Mouse (Mus musculus) kidney, postnatal 36 days (tissue): ENCODE data around the gene Pik3r2.

ENCODE experiments used
- DNase-seq, 2 experiments: peaks; one replicate each; pipeline ENCODE4 v3.0.0; 2021 to 2022; ENCODE audit warnings: mixed read lengths in 2 of 2

The Pik3r2 gene

GRCm38 (mm10) chr8:70800648-70801047 lies 24.1 kb upstream of the Pik3r2 start:
- no peak for DNase-seq

- DNase-seq, result peak; percentile 79 to 89
These were observed 21.8 kb upstream of the Pik3r2 start for GRCm38 (mm10) chr8:70798281-70798680.

GRCm38 (mm10) chr8:70797081-70798070 lies 20.9 kb upstream of the Pik3r2 start:
- DNase-seq, result peak; percentile 93 to 94

DNA sequence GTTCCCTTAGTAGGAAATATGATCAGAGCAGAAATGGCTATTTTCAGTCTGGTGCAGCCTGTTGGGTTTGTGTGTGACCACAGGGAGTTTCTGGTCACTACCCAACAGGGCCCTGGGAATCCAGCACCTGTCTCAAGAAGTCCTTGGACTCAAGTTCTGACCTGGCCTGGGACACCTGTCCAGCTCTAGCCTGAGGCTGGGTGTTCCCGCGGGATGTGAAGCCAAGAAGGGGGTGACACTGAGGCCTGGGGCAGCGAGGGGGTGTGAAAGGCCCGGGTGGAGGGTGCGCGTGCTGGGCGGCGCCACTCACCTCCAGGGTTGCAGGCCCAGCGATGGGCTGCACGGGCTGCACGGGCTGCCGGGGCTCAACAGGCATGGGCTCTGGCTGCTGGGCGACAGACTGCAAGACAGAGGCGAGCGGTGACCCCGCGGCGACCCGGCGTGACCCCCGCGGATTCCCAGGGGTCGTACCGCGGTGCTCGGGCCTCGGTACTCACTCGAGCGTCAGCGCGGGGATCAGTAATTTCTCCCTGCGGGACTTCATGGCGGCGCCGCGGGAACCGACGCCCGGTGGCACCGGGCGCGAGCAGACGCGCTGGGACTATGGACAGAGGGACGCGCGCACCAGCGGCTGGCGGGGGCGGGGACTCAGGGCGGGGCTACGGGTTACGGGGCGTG lies 20.0 kb upstream of the Pik3r2 start:
- peak in 1 of 2 experiments; percentile 92 for DNase-seq

GRCm38 (mm10) chr8:70795370-70795769 lies 18.9 kb upstream of the Pik3r2 start:
- DNase-seq, result no peak

DNA sequence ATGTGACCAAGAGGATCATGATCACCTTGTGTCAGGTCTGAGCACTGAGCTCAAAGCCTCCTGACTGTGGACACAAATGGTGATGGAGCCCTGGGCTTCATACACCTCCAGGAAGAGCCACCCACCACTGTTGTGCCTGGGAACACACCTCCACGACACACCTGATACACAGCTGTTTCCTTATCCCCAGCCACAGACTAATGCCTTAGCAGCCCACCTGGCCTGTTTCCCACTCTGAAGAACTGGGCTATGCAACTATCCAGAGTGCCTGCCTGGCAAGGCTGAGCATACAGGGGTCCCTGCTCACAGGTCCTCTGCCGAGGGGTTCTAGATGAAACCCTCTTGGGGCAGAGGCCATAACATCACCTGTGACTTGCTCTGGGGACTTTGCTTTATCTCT lies 17.7 kb upstream of the Pik3r2 start:
- DNase-seq, result no peak

DNA sequence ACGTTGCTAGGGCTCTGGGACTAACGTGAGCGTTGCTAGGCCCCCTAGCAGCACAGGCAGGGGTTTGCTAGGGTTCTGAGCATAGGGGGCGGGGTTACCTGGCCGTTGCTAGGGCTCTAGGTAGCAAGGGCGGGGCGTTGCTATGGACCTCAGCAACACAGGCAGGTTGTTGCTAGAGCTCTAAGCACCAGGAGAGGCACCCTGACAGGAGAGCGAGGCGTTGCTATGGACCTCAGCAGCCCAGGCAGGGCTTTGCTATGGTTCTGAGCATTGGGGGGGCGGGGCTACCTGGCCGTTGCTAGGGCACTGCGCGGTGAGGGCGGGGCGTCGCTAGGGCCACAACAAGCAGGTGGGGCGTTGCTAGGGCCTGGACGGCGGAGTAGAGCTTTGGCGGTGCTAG lies 16.2 kb upstream of the Pik3r2 start:
- peak; percentile 93 to 94 for DNase-seq

DNA sequence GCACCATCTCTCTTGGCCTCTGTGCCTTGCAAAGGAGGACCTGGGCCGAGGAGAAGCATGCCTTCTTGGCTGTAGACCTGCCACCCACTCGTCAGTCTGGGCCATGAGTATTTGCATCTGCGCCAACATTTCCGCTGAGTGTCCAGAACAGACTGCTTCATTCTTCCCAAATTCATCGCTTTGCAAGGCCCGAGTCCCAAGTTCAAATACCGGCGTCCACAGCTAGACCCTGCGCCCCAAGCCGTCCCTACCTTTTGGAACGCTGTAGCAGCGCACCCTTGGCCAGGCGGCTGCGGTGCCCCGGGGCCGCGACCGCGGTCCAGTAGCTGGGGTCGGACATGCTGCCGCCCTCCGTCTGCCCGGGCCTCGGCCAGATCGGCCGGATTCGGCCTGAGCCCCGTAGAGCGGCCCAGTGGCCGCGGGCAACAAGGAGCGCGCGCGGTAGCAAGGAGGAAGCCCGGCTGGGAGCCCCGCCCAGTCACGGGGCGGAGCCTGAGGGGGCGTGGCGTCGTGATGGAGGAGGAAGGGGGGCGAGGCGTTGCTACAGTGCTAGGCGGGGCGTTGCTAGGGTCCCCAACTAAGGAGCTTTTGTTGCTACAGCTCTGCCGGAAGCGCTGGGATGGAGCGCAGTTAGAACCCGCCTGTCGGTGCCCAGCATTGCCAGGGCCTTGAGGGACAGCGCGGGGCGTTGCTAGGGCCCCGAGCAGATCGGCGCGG lies 15.6 kb upstream of the Pik3r2 start:
- DNase-seq, result peak; percentile 98 to 99

DNA sequence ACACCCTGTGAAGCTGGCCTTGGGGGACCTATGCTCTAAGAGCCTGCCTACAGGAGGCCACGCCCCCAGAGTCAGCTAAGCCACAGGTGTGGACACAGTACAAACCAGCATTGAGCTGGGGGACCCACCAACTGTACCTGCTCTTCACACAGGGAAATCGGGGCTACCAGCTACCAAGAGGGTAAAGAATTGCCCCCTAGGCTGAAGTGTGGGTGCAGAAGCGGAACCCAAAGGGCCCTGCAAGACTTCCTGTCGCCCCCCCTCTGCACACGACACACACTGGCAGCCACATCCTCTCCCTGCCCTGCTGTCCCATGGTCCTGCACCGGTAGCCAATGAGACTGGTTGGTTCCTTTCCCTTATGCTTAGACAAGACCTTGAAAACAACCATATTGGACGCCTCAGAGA lies 14.8 kb upstream of the Pik3r2 start:
- DNase-seq, result peak in 1 of 2 experiments; percentile 51

DNA sequence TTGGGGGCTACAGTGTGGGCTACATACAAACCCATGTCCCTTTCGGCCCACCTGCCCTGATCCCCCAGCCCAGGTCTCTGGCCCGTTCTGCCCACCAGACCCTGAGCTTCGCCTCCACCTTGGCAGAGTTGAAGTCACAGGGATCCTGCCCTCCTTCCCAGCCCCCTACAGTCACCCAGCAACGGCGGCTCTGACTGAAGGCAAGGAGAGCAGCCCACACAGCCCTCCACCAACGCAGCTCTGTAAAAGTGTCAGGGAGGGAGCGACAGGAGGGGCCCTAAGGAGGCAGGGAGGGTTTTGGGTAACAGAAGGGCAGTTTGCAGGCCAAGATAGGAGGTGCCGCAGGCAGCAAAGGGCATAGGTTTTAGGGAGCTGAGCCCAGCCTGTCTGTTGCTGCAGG lies 14.3 kb upstream of the Pik3r2 start:
- no peak for DNase-seq

GRCm38 (mm10) chr8:70789046-70789445 lies 12.5 kb upstream of the Pik3r2 start:
- no peak for DNase-seq

- peak in 1 of 2 experiments; percentile 65 for DNase-seq
These were observed 11.6 kb upstream of the Pik3r2 start for GRCm38 (mm10) chr8:70787941-70788667.

- no peak for DNase-seq
These were observed 10.5 kb upstream of the Pik3r2 start for GRCm38 (mm10) chr8:70787051-70787445.

GRCm38 (mm10) chr8:70786291-70787050 lies 10.0 kb upstream of the Pik3r2 start:
- DNase-seq, result no peak

DNA sequence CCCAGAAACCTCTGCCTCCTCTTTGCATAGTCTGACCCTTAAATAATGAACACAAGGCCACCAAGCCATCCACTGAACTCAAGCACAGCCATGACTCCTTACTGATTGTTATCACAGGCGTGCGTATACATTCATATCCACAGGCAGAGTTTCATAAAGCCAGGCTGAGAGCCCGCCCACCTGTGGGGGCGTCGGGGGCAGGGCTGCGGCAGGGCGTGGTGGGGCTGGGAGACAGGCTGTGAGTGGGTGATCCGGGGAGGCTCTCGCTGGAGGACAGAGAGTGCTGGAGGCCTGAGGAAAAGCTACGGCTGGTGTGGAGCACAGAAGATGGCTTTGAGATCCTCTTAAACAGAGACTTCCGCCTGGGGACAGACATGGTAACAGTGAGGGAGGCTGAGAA lies 3.6 kb upstream of the Pik3r2 start:
- DNase-seq, result no peak

DNA sequence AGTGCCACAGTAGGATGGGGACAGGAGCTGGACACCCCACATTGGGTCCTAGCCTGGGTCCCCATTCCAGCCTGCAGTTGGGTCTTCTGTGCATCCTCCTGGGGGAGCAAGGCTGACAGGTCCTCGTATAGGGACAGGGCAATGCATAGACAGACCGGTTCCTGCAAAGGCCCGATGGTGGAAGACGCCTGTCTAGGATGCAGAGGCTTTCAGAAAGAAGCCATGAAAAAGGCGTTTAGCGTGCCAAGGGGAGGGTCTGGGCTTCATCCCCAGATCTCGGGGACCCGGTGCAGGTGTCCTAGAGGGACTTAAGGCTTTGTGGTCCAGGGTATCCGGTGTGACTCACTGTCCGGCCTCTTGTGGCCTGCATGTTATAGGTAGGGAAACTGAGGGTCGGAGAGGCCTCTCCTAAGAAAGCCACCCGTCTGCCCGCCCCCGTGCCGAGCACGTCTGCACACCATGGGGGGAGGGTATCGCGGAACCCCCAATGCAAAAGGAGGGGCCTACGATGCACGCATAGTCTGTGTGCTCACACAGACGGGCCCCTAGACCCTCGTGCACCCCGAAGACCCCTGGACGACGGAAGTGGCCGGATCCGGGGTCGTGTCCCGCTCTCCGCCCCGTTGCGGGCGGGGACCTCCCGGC lies 540 bp downstream of the Pik3r2 start:
- no peak for DNase-seq

DNA sequence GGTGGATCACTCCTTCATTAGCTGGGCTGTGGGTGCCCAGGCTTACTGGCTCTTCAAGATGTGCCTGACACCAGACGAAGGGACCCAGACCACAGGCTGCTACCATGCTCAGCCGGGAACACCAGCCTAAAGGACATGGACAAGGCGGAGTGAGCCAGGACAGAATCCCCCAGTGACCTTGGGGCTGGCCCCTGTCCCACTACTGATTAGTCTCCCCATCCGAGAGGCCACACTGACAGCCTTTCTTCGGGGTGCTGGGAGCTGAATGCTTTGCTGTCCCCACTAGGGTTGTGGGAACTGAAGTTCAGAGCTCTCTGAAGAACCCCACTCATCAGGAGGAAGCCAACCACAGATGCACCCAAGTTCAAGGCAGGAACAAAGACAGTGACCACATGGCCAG lies 1.3 kb downstream of the Pik3r2 start:
- no peak for DNase-seq

DNA sequence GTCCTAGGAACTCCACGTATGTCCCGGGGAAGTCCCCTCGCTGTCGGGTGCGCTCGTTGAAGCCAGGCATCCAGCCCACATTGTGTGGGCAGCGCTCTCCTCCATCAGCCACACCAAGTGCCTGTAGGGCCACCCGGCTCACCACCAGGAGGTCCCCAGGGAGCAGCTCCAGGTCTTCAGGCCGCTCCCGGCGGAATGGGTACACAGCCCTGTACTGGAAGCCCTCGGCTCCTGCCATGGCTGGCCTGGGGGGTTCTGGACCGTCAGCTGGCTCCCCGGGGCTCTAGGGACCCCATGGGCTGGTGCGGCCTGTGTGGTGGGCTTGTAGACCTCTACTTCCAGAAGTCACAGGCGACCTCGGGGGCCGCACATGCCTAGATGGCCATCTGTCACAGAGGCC lies 1.8 kb downstream of the Pik3r2 start:
- DNase-seq, result no peak

DNA sequence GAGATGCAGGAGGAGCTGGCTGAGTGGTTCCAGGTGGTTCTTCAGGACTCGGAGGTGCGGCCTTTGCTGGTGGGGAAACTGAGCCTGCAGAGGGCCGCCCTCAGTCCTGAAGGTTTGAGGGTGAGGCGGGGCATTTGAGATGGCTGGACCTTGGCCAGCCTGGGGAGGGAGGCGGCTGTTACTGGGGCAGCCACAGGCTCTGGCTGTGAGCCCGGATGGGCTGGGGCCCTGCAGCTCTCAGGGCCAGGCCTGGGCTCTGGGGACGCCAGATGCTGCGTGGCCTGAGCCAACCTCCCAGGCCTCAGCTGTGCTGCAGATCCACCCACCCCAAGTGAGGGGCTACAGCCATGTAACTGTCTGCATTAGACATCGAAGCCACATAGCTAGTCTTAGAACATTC lies 2.7 kb downstream of the Pik3r2 start:
- peak; percentile 87 to 90 for DNase-seq

- no peak for DNase-seq
These were observed 3.1 kb downstream of the Pik3r2 start for GRCm38 (mm10) chr8:70773410-70773809.

GRCm38 (mm10) chr8:70772890-70773289 lies 3.6 kb downstream of the Pik3r2 start:
- no peak for DNase-seq
